Mouse (Mus musculus) embryonic fibroblast, embryonic 13.5 days (primary cell): Measurements from ENCODE around the gene Nat8l. TPM values are rescaled to one million over a fixed set of nuclear protein-coding genes. Genes with fewer than 3 reads are reported as not detected.
"Not testable (repeated sequence)": the region's sequence is repeated elsewhere in the genome, so short reads cannot be mapped to it uniquely, and the experiment has no call there.

Experiments
- H3K27ac ChIP-seq: 2 replicates; pipeline ENCODE4 v1.5.1; 2012; ENCODE audit warnings: low read length, control low read depth, inconsistent platforms; ENCODE audit not compliant: insufficient read depth
- H3K4me1 ChIP-seq: 2 replicates; pipeline ENCODE4 v1.6.1; 2011; ENCODE audit warnings: low read length; ENCODE audit not compliant: control insufficient read depth, insufficient read depth
- H3K4me3 ChIP-seq: 2 replicates; pipeline ENCODE4 v1.5.1; 2011; ENCODE audit warnings: mild to moderate bottlenecking, control low read depth, low read length; ENCODE audit not compliant: insufficient read depth
- CTCF ChIP-seq: IDR thresholded peaks from 2 replicates; pipeline ENCODE4 v1.5.1; 2011; ENCODE audit warnings: mild to moderate bottlenecking, control low read depth, low read length, moderate library complexity, borderline replicate concordance; ENCODE audit not compliant: insufficient read depth
- POLR2A ChIP-seq: IDR thresholded peaks from 2 replicates; pipeline ENCODE4 v1.6.1; 2011; ENCODE audit warnings: low read depth, mild to moderate bottlenecking, control low read depth, low read length, moderate library complexity
- polyA plus RNA-seq: library from polyadenylated mRNA; stranded (reverse); fragments of >200 nt; gene quantifications from 2 replicates; pipeline ENCODE4 v1.2.4, GENCODE M21; 2011; ENCODE audit warnings: low read depth; ENCODE audit not compliant: missing spikeins, insufficient read length

Nat8l gene
- polyA plus RNA-seq: 0.12 and 0.32 TPM in 2 replicates

- TF ChIP-seq POLR2A: no peak
- H3K27ac ChIP-seq: no peak within 1 kb of the TSS
- H3K4me1 ChIP-seq: no peaks in the 10 kb centered on the region
- H3K4me3 ChIP-seq: peak within 1 kb of the TSS; percentile 46
Observed at GRCm38 (mm10) chr5:33995843-33996693, at the start of gene Nat8l. TSS of gene Nat8l (plus strand) at chr5:33995984.

DNA sequence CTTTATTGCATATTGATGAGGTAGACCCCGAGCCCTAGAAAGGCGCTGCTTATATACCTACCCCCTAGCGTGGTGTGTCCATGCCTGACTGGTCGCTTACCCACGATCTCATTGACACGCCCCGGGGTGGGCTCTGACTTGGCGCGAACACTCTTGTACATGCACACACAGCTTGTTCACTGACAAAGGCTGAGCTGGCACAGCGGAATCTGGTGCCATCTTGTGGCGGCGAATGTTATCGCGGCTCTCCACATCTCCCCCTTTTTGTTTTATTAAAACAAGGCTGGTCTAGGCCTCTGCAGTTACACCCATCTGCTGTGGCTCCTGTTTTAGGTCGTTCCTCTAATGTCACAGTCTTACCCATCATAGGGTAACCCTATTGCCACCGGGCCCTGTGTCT, 48.7 kb upstream of the Nat8l start:
- H3K27ac ChIP-seq, H3K4me1 ChIP-seq, H3K4me3 ChIP-seq: not testable (repeated sequence)

DNA sequence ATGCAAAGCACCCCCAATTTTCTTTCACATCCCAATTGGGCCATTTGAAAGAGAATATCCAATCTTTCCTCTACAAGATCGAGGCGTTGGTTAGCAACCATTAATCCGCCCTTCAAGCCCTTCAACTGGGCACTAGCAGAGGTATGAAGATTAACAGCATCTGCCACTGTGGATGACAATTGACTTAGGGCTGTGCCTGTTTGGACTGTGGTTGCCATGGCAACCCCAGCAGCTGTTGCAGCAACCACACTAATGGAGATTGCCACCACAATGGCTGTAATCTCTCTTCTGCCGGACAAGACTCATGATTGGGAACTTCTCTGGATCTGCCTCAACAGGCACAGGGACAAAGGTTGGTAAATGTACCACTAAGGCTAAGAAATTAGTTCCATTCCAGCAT, 47.5 kb upstream of the Nat8l start:
- TF ChIP-seq CTCF: no peak
- no peak for TF ChIP-seq POLR2A
- H3K4me1 ChIP-seq: no peaks in the 10 kb centered on the region
- no peak overlapping the region for H3K27ac ChIP-seq
- H3K4me3 ChIP-seq: no peak overlapping the region

GRCm38 (mm10) chr5:33953471-33954185, 42.2 kb upstream of the Nat8l start:
- peaks cover 8% of the 10 kb centered on the region; the same call in 1 of the 2 replicates for H3K4me1 ChIP-seq
- H3K4me3 ChIP-seq: no peak overlapping the region
- no peak overlapping the region for H3K27ac ChIP-seq
- TF ChIP-seq POLR2A (no peak), CTCF (no peak)

GRCm38 (mm10) chr5:33954354-33954753, 41.4 kb upstream of the Nat8l start:
- TF ChIP-seq POLR2A (no peak), CTCF (peak; percentile 72)
- Histone ChIP-seq H3K4me1 (peaks cover 8% of the 10 kb centered on the region; the same call in 1 of the 2 replicates), H3K27ac (no peak overlapping the region), H3K4me3 (no peak overlapping the region)

DNA sequence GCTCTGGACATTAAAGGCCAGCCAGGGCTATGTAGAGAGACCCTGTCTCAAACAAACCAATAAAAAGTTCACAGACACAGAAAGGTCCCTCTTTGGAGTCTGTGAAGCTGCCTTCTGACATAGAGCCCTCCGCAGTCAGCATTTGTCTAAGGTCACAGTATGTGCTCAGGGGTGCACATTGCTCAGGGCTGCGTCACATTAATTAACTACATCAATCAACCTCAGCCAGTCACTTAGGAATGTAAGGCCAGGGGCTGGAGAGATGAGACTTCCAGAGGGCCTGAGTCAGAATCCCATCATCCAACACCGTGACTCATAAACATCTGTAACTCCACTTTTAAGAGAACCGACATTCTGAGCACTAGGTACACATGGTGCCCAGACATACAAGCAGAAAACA, 39.9 kb upstream of the Nat8l start:
- peaks cover 8% of the 10 kb centered on the region; the same call in 1 of the 2 replicates for H3K4me1 ChIP-seq
- peak overlapping the region; percentile 89 for H3K27ac ChIP-seq
- H3K4me3 ChIP-seq: no peak overlapping the region
- TF ChIP-seq CTCF (no peak), POLR2A (no peak)

- no peak overlapping the region for H3K27ac ChIP-seq
- no peak overlapping the region for H3K4me3 ChIP-seq
- TF ChIP-seq CTCF (no peak), POLR2A (no peak)
- peaks cover 8% of the 10 kb centered on the region; the same call in 1 of the 2 replicates for H3K4me1 ChIP-seq
Observed at GRCm38 (mm10) chr5:33959382-33959781, 36.4 kb upstream of the Nat8l start.

DNA sequence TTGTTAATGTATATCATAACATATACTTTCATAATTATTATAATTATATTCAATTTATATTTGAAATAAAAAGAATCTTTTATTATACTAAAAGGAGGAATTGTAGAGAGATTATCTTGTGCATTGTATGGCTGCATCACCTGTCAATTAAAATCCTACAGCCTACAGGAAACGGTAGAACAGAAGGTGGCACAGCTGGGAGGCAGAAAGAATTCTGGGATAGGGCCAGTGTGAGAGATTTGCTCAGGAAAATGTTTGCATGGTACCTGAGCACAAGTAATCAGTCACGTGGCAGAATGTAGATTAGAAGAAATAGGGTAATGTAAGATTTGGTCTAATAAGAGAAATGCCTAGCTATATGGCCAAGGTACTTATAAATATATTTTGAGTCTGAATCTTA, 21.0 kb upstream of the Nat8l start:
- TF ChIP-seq CTCF: no peak
- TF ChIP-seq POLR2A: no peak

GRCm38 (mm10) chr5:33976267-33976666, 19.5 kb upstream of the Nat8l start:
- no peak overlapping the region for H3K4me3 ChIP-seq
- no peak for TF ChIP-seq POLR2A
- TF ChIP-seq CTCF: no peak
- no peaks in the 10 kb centered on the region for H3K4me1 ChIP-seq
- H3K27ac ChIP-seq: no peak overlapping the region

More for the DNA sequence above, 21.0 kb upstream of the Nat8l start:
- H3K4me3 ChIP-seq: no peak overlapping the region
- H3K4me1 ChIP-seq: no peaks in the 10 kb centered on the region
- no peak overlapping the region for H3K27ac ChIP-seq

DNA sequence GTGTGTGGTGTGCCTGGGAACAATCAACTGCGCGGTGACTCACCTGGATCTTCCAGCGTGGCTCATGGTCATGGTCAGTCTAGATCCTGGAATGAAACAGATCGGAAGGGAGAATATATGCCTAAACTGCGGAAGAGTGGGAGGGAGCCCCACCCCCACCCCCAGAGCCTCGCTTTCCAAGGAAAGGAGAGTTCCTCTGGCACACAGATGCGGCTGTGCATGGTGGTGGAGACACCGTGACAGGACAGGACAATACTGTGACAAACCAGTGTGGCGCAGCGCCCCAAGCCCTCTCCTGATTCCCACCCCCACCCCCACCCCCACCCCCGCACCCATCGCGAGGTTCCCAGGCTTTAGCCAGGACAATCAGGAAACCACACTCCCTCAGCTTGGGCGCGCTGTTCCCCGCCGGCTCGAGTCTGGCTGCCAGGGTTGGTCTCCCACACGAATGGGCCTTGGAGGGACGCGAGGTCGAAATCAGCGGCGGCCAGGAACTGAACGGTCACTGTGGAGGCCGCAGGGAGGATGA, 13.0 kb upstream of the Nat8l start:
- Histone ChIP-seq H3K4me3 (peak overlapping the region; percentile 73), H3K27ac (peak overlapping the region; percentile 28; the same call in 1 of the 2 replicates)
- TF ChIP-seq POLR2A: no peak
- TF ChIP-seq CTCF: no peak

More for the DNA sequence above, 13.0 kb upstream of the Nat8l start:
- 0 out of 2 replicates have a peak, but pooled peaks cover 3% of the 10 kb centered on the region for H3K4me1 ChIP-seq
